Mouse (Mus musculus): ENCODE measurements around the gene Golph3l.
"Not testable (repeated sequence)": the region's sequence is repeated elsewhere in the genome, so short reads cannot be mapped to it uniquely, and the experiment has no call there.

The Golph3l gene

GRCm38 (mm10) chr3:95624628-95625503 is 36.1 kb downstream of the Golph3l start, which contains the start of gene Ensa:
Ensa (plus strand) TSS chr3:95624993.
- peak; percentile 100 for DNase-seq (ENCODE audit: low read depth, low spot score)

- DNase-seq (ENCODE audit: low read depth, low spot score), result peak; percentile 95
These were observed 39.0 kb downstream of the Golph3l start for GRCm38 (mm10) chr3:95627763-95628162.

GRCm38 (mm10) chr3:95629755-95630154 is 41.0 kb downstream of the Golph3l start:
- DNase-seq (ENCODE audit: low read depth, low spot score), result peak; percentile 96

- DNase-seq (ENCODE audit: low read depth, low spot score), result no peak
These were observed 42.1 kb downstream of the Golph3l start for GRCm38 (mm10) chr3:95630856-95631255.

- no peak for DNase-seq (ENCODE audit: low read depth, low spot score)
These were observed 42.6 kb downstream of the Golph3l start for GRCm38 (mm10) chr3:95631304-95631703.

GRCm38 (mm10) chr3:95632648-95633588 is 44.2 kb downstream of the Golph3l start:
- peak; percentile 52 for DNase-seq (ENCODE audit: low read depth, low spot score)

- DNase-seq (ENCODE audit: low read depth, low spot score), result no peak
These were observed 46.9 kb downstream of the Golph3l start for GRCm38 (mm10) chr3:95635636-95636035.

GRCm38 (mm10) chr3:95636072-95636471 is 47.3 kb downstream of the Golph3l start:
- no peak for DNase-seq (ENCODE audit: low read depth, low spot score)

- DNase-seq (ENCODE audit: low read depth, low spot score), result no peak
These were observed 51.0 kb downstream of the Golph3l start for GRCm38 (mm10) chr3:95639694-95640093.

GRCm38 (mm10) chr3:95643097-95643496 is 54.4 kb downstream of the Golph3l start:
- DNase-seq (ENCODE audit: low read depth, low spot score), result no peak

GRCm38 (mm10) chr3:95645313-95646235 is 56.8 kb downstream of the Golph3l start:
- peak; percentile 26 for DNase-seq (ENCODE audit: low read depth, low spot score)

GRCm38 (mm10) chr3:95648016-95648415 is 59.3 kb downstream of the Golph3l start:
- no peak for DNase-seq (ENCODE audit: low read depth, low spot score)

- DNase-seq (ENCODE audit: low read depth, low spot score), result no peak
These were observed 61.7 kb downstream of the Golph3l start for GRCm38 (mm10) chr3:95650276-95651032.

GRCm38 (mm10) chr3:95651033-95651373 is 62.3 kb downstream of the Golph3l start:
- no peak for DNase-seq (ENCODE audit: low read depth, low spot score)

GRCm38 (mm10) chr3:95651391-95652203 is 62.9 kb downstream of the Golph3l start:
- no peak for DNase-seq (ENCODE audit: low read depth, low spot score)

- no peak for DNase-seq (ENCODE audit: low read depth, low spot score)
These were observed 63.6 kb downstream of the Golph3l start for GRCm38 (mm10) chr3:95652204-95652811.

- DNase-seq (ENCODE audit: low read depth, low spot score), result no peak
These were observed 64.1 kb downstream of the Golph3l start for GRCm38 (mm10) chr3:95652871-95653270.

- peak; percentile 55 for DNase-seq (ENCODE audit: low read depth, low spot score)
These were observed 64.8 kb downstream of the Golph3l start for GRCm38 (mm10) chr3:95653473-95654034.

- DNase-seq (ENCODE audit: low read depth, low spot score), result not testable (repeated sequence)
These were observed 65.6 kb downstream of the Golph3l start for GRCm38 (mm10) chr3:95654371-95654770.
